Mouse (Mus musculus) spleen, adult 2 months (tissue): ENCODE results near the gene Tradd.

ENCODE experiments used
- CTCF ChIP-seq: fragments of 200-500 bp; IDR thresholded peaks from 2 replicates; pipeline ENCODE4 v1.5.1; 2011; ENCODE audit warnings: mild to moderate bottlenecking, inconsistent platforms; ENCODE audit not compliant: insufficient read depth, insufficient read length, insufficient replicate concordance; ENCODE audit errors: extremely low read depth
- POLR2A ChIP-seq: fragments of 200-500 bp; IDR thresholded peaks from 2 replicates; pipeline ENCODE4 v1.6.1; 2011; ENCODE audit warnings: low read depth, low read length, inconsistent platforms

GRCm38 (mm10) chr8:105276292-105277120 is 12.1 kb upstream of the Tradd start:
- TF ChIP-seq CTCF (no peak), POLR2A (no peak)
